Mouse (Mus musculus): ENCODE results near the gene Zfp74. TPM values are rescaled to one million over a fixed set of nuclear protein-coding genes. Genes with fewer than 3 reads are reported as not detected.
A peak's percentile ranks its signal among the peaks of the same experiment; 100 is the strongest.

Gene Zfp74
- polyA plus RNA-seq, 1 experiment from 2014 or later: 9.2 TPM

DNA sequence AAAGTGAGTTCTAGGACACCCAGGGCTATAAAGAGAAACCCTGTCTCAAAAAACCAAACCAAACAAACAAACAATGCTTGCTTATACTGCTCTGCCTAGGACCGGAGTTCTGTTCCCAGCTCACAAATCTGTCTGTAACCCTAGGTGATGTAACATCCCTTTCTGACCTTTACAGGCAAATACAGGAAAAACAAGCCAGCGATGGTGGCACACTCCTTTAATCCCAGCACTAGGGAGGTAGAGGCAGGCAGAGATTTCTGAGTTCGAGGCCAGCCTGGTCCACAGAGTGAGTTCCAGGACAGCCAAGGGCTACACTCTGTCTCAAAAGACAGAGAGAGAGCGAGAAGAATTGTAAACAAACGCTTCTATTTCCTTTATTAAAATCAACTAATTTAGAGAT, 46.7 kb downstream of the Zfp74 start:
- peak overlapping the region; percentile 57 for H3K4me2 ChIP-seq (ENCODE audit: low read length)
- DNase-seq (ENCODE audit: low spot score) (no peak), ATAC-seq (no peak)
- H3K27ac ChIP-seq (ENCODE audit: low read depth, low read length): peak overlapping the region; percentile 96; the same call in 1 of the 2 replicates
- peaks cover 24% of the 10 kb centered on the region for H3K36me3 ChIP-seq (ENCODE audit: control insufficient read depth, insufficient read depth, low read length)
- H3K9ac ChIP-seq (ENCODE audit: low read length): no peak overlapping the region
- no peaks in the 10 kb centered on the region for H3K27me3 ChIP-seq (replicated peaks; ENCODE audit: control insufficient read depth, insufficient read depth, low read length)
- H3K9me3 ChIP-seq (replicated peaks; ENCODE audit: control insufficient read depth, low read length): no peaks in the 10 kb centered on the region
- H3K4me3 ChIP-seq (ENCODE audit: low read depth, low read length): 0 out of 2 replicates have a peak overlapping the region, but pooled peaks have one; percentile 62
- peaks cover 15% of the 10 kb centered on the region for H3K4me1 ChIP-seq (ENCODE audit: control insufficient read depth, insufficient read depth, low read length)
- WGBS: 88% methylated on average over 5 of the region's 5 CpGs

DNA sequence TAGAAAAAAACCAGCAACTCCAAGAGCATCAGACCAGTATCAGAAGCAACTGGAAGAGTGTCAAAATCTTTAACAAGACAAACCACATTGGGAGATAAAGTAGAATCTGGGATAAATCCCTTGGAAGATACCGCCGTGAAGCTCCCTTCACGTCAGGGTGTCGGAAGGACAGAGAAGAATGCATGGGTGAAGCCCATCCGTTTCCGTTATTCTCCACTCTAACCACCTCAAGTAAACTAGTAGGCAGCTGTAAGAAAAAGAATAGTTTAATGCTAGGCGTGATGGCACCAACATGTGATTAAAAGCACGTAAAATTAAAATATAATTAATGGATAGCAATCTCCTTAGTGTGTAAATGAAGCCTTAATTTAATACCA, 47.2 kb downstream of the Zfp74 start:
- WGBS: 15% methylated on average over 8 of the region's 8 CpGs
- peak overlapping the region; percentile 62 for H3K4me3 ChIP-seq (ENCODE audit: low read depth, low read length)
- peak overlapping the region; percentile 96 for H3K27ac ChIP-seq (ENCODE audit: low read depth, low read length)
- H3K36me3 ChIP-seq (ENCODE audit: control insufficient read depth, insufficient read depth, low read length): peaks cover 20% of the 10 kb centered on the region
- no peaks in the 10 kb centered on the region for H3K27me3 ChIP-seq (replicated peaks; ENCODE audit: control insufficient read depth, insufficient read depth, low read length)
- peaks cover 15% of the 10 kb centered on the region for H3K4me1 ChIP-seq (ENCODE audit: control insufficient read depth, insufficient read depth, low read length)
- no peaks in the 10 kb centered on the region for H3K9me3 ChIP-seq (replicated peaks; ENCODE audit: control insufficient read depth, low read length)
- H3K4me2 ChIP-seq (ENCODE audit: low read length): peak overlapping the region; percentile 57
- peak; percentile 25; the same call in 1 of the 2 replicates for ATAC-seq
- DNase-seq (ENCODE audit: low spot score): no peak
- H3K9ac ChIP-seq (ENCODE audit: low read length): peak overlapping the region; percentile 68

DNA sequence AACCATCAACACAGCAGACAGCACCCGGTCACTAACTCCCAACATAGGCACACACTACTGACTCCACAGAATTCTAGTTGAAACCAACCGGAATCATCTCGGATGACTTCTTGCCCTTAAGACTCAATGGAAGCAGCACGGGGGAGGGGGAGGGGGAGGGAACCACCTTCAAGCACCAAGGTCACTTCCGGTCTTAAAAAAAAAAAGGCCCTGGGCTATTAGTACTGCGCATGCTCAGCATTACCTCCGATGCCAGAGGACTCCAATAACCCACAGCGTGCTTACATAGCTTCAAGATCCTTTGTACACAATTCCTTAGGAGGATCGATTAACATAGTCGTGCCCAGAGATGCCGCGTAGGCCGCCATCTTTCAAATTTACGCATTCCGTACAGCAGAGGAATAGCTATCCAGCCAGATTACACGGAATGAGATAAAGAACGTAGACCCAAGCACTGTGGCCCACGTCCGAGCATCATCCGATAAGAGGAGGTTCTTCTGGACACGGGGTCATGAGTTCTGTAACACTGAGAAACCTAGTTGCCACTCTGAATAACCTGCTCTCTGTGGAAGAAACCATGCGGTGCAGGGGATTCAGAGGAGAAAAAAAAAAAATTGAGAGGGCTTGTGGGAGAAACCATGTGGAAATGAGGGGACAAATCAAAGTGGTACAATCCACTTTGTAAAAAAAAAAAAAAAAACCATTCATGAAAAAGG, 47.8 kb downstream of the Zfp74 start, which contains the start of gene Zfp27:
Gene Zfp27, minus strand, starts transcription at position 607 of the 716 bp plus-strand sequence.
- under 1% methylated on average over 22 of the region's 22 CpGs for WGBS
- H3K4me3 ChIP-seq (ENCODE audit: low read depth, low read length): peak within 1 kb of the TSS; percentile 62
- no peaks in the 10 kb centered on the region for H3K9me3 ChIP-seq (replicated peaks; ENCODE audit: control insufficient read depth, low read length)
- peaks cover 18% of the 10 kb centered on the region for H3K36me3 ChIP-seq (ENCODE audit: control insufficient read depth, insufficient read depth, low read length)
- peak within 1 kb of the TSS; percentile 68 for H3K9ac ChIP-seq (ENCODE audit: low read length)
- peak within 1 kb of the TSS; percentile 57 for H3K4me2 ChIP-seq (ENCODE audit: low read length)
- DNase-seq (ENCODE audit: low spot score): peak; percentile 98
- H3K27ac ChIP-seq (ENCODE audit: low read depth, low read length): peak within 1 kb of the TSS; percentile 96
- peak; percentile 86 for ATAC-seq
- H3K27me3 ChIP-seq (replicated peaks; ENCODE audit: control insufficient read depth, insufficient read depth, low read length): no peaks in the 10 kb centered on the region
- peaks cover 15% of the 10 kb centered on the region for H3K4me1 ChIP-seq (ENCODE audit: control insufficient read depth, insufficient read depth, low read length)

DNA sequence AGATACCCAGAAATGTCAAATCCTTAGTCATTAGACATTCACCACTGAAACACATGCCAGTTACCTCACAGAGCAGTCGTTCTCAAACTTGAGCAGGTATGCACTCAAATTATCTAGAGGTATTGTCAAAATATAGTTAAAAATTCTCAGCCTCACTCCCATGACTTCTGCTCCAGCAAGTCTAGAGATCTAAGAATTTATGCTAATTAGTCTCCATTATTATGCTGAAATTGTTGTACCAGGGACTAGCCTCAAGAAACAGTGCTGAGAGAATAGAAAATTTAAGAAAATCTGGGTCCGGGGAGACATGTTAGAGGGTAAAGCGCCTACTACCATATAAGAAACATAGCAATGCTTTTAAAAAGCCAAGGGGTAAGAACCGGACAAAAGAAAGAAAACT, 49.8 kb downstream of the Zfp74 start:
- 95% methylated on average over 4 of the region's 4 CpGs for WGBS
- Histone ChIP-seq H3K4me2 (ENCODE audit: low read length) (no peak overlapping the region), H3K36me3 (ENCODE audit: control insufficient read depth, insufficient read depth, low read length) (peaks cover 30% of the 10 kb centered on the region), H3K27me3 (replicated peaks; ENCODE audit: control insufficient read depth, insufficient read depth, low read length) (no peaks in the 10 kb centered on the region), H3K4me3 (ENCODE audit: low read depth, low read length) (no peak overlapping the region), H3K27ac (ENCODE audit: low read depth, low read length) (no peak overlapping the region), H3K9ac (ENCODE audit: low read length) (no peak overlapping the region), H3K9me3 (replicated peaks; ENCODE audit: control insufficient read depth, low read length) (no peaks in the 10 kb centered on the region), H3K4me1 (ENCODE audit: control insufficient read depth, insufficient read depth, low read length) (peaks cover under 1% of the 10 kb centered on the region; the same call in 1 of the 2 replicates)
- ATAC-seq (no peak), DNase-seq (ENCODE audit: low spot score) (no peak)

DNA sequence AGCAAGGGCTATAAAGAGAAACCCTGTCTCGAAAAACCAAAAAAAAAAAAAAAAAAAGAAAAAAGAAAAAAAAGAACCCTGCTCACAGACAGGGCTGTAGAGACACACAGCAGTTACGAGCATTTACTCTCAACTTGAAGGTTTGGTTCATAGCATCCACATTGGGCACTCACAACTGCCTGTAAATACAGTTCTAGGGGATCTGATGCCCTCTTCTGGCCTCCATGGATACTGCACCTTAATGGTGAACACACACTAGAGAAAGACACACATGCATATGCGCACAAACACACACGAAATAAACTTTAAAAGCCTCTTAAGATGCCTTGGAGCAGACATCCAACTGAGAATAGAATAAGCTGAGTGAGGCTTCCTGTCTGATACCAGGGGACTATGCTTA, 55.5 kb downstream of the Zfp74 start:
- DNase-seq (ENCODE audit: low spot score): no peak
- ATAC-seq: no peak
- no peak overlapping the region for H3K4me2 ChIP-seq (ENCODE audit: low read length)
- no peak overlapping the region for H3K4me3 ChIP-seq (ENCODE audit: low read depth, low read length)
- no peaks in the 10 kb centered on the region for H3K4me1 ChIP-seq (ENCODE audit: control insufficient read depth, insufficient read depth, low read length)
- WGBS: 92% methylated on average over 4 of the region's 4 CpGs
- no peaks in the 10 kb centered on the region for H3K27me3 ChIP-seq (replicated peaks; ENCODE audit: control insufficient read depth, insufficient read depth, low read length)
- no peak overlapping the region for H3K9ac ChIP-seq (ENCODE audit: low read length)
- peaks cover 21% of the 10 kb centered on the region for H3K9me3 ChIP-seq (replicated peaks; ENCODE audit: control insufficient read depth, low read length)
- no peak overlapping the region for H3K27ac ChIP-seq (ENCODE audit: low read depth, low read length)
- H3K36me3 ChIP-seq (ENCODE audit: control insufficient read depth, insufficient read depth, low read length): peaks cover 76% of the 10 kb centered on the region

DNA sequence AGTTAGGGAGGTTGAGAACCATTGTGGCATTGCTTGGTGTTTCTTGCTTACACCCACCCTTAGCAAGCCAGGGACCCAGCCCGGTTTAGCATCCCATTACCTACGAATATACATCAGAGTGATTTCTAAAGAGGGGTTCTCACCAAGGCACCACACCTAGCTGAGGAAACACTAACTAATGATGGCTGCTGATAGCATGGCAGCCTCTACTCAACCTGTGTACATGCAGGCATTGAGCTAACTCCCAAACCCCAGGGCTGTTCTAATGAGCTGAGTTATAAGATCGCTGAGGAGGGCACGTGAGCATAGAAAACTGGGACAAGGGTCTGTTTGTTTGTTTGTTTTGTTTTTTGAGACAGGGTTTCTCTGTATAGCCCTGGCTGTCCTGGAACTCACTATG, 61.1 kb downstream of the Zfp74 start:
- H3K4me3 ChIP-seq (ENCODE audit: low read depth, low read length): no peak overlapping the region
- no peaks in the 10 kb centered on the region for H3K4me1 ChIP-seq (ENCODE audit: control insufficient read depth, insufficient read depth, low read length)
- no peak overlapping the region for H3K4me2 ChIP-seq (ENCODE audit: low read length)
- no peak overlapping the region for H3K27ac ChIP-seq (ENCODE audit: low read depth, low read length)
- DNase-seq (ENCODE audit: low spot score) (no peak), ATAC-seq (no peak)
- peaks cover 72% of the 10 kb centered on the region for H3K36me3 ChIP-seq (ENCODE audit: control insufficient read depth, insufficient read depth, low read length)
- H3K9me3 ChIP-seq (replicated peaks; ENCODE audit: control insufficient read depth, low read length): peaks cover 25% of the 10 kb centered on the region
- WGBS: 98% methylated on average over 4 of the region's 4 CpGs
- H3K9ac ChIP-seq (ENCODE audit: low read length): no peak overlapping the region
- no peaks in the 10 kb centered on the region for H3K27me3 ChIP-seq (replicated peaks; ENCODE audit: control insufficient read depth, insufficient read depth, low read length)

DNA sequence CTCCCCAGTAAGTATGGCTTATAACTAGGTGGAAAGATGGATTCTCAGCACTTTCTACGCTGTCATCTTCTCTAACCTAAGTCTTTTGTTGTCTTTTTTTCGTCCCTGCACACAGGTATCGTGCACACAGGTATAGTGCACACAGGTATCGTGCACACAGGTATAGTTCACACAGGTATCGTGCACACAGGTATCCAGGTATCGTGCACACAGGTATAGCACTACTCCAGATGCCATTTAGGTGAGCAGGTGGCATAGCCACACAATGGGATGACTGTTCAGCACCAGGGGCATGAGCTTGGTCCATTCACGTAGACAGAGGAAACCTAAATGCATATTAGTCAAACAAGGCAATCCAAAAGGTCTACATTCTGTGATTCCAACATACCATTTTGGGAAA, 63.4 kb downstream of the Zfp74 start:
- whole genome bisulfite sequencing: 97% methylated on average over 7 of the region's 7 CpGs
- Histone ChIP-seq H3K9me3 (replicated peaks; ENCODE audit: control insufficient read depth, low read length) (peaks cover 33% of the 10 kb centered on the region), H3K9ac (ENCODE audit: low read length) (no peak overlapping the region), H3K4me3 (ENCODE audit: low read depth, low read length) (no peak overlapping the region), H3K27ac (ENCODE audit: low read depth, low read length) (no peak overlapping the region), H3K36me3 (ENCODE audit: control insufficient read depth, insufficient read depth, low read length) (peaks cover 54% of the 10 kb centered on the region), H3K4me1 (ENCODE audit: control insufficient read depth, insufficient read depth, low read length) (no peaks in the 10 kb centered on the region), H3K27me3 (replicated peaks; ENCODE audit: control insufficient read depth, insufficient read depth, low read length) (no peaks in the 10 kb centered on the region), H3K4me2 (ENCODE audit: low read length) (no peak overlapping the region)
- ATAC-seq (no peak), DNase-seq (ENCODE audit: low spot score) (no peak)

DNA sequence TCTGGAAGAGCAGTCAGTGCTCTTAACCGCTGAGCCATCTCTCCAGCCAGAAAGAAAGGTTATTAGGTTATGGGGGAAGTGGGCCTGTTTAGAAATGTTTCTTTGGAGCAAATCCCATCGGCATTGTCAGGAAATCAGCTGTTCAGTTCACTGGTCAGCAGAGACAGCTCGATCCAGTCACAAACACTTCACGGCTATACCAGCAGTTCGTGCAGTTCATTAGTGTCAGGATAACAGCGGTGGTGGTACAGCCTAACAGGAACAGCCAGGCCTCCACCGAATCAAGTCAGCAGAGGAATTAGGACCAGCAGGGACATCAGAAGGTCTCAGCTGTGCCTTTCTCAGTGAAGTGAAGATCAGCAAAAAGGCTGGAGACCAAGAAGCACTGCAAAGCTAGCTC, 73.0 kb downstream of the Zfp74 start:
- Histone ChIP-seq H3K9me3 (replicated peaks; ENCODE audit: control insufficient read depth, low read length) (peaks cover 6% of the 10 kb centered on the region; the same call in 1 of the 2 replicates), H3K36me3 (ENCODE audit: control insufficient read depth, insufficient read depth, low read length) (no peaks in the 10 kb centered on the region; the same call in none of the 2 replicates), H3K4me1 (ENCODE audit: control insufficient read depth, insufficient read depth, low read length) (no peaks in the 10 kb centered on the region), H3K27me3 (replicated peaks; ENCODE audit: control insufficient read depth, insufficient read depth, low read length) (no peaks in the 10 kb centered on the region), H3K4me2 (ENCODE audit: low read length) (no peak overlapping the region), H3K27ac (ENCODE audit: low read depth, low read length) (no peak overlapping the region), H3K4me3 (ENCODE audit: low read depth, low read length) (no peak overlapping the region), H3K9ac (ENCODE audit: low read length) (no peak overlapping the region)
- WGBS: 90% methylated on average over 7 of the region's 7 CpGs
- DNase-seq (ENCODE audit: low spot score) (no peak), ATAC-seq (no peak)
